Mouse (Mus musculus): Measurements from ENCODE around the gene Eif2ak3. TPM values are rescaled to one million over a fixed set of nuclear protein-coding genes. Genes with fewer than 3 reads are reported as not detected.

Gene Eif2ak3
- 5.2 and 9.8 TPM in 2 replicates for polyA plus RNA-seq (2014; fragmentation: Nextera tagmentation; extraction: Ambion mirVana)

GRCm38 (mm10) chr6:70844002-70844804, at the start of gene Eif2ak3:
Gene Eif2ak3 (plus strand): TSS chr6:70844515.
- Histone ChIP-seq H3K9me3 (ENCODE audit: control insufficient read depth, low read length) (no peaks in the 10 kb centered on the region), H3K9ac (ENCODE audit: low read depth, low read length) (peak within 1 kb of the TSS; percentile 86), H3K4me3 (ENCODE audit: low read length) (peak within 1 kb of the TSS; percentile 95), H3K4me1 (ENCODE audit: control insufficient read depth, insufficient read depth, low read length) (peaks cover 7% of the 10 kb centered on the region; the same call in 1 of the 2 replicates), H3K27me3 (ENCODE audit: control insufficient read depth, insufficient read depth, low read length) (no peaks in the 10 kb centered on the region), H3K36me3 (ENCODE audit: control insufficient read depth, insufficient read depth, low read length) (no peaks in the 10 kb centered on the region), H3K27ac (ENCODE audit: low read depth, low read length) (peak within 1 kb of the TSS; percentile 59), H3K4me2 (replicated peaks; ENCODE audit: low read depth, low read length) (peak within 1 kb of the TSS; percentile 77)
- peak; percentile 98 for ATAC-seq (ENCODE audit: low FRiP score, low TSS enrichment)
- under 1% methylated on average over 51 of the region's 63 CpGs for WGBS

DNA sequence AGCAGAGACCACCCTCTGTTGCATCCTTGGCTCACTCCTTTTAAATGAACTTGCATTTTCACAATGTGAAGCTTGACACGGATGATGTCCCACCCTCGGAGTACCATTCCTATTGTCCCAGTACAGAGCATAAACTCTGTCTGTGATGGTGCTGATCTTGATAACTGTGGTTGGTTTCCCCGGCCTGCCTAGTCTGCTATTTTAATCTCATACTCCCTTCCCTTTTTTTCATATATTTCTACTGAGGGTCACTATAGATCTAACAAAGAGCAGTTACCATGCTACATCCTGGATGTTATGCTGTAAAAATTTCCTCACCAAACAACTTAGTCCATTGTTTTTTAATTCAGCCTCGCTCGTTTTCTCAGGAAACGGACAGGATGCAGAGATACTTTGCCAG, 47.4 kb upstream of the Eif2ak3 start:
- Histone ChIP-seq H3K4me1 (ENCODE audit: control insufficient read depth, insufficient read depth, low read length) (0 out of 2 replicates have a peak, but pooled peaks cover 5% of the 10 kb centered on the region), H3K9ac (ENCODE audit: low read depth, low read length) (no peak overlapping the region), H3K27me3 (ENCODE audit: control insufficient read depth, insufficient read depth, low read length) (no peaks in the 10 kb centered on the region), H3K4me2 (replicated peaks; ENCODE audit: low read depth, low read length) (no peak overlapping the region), H3K4me3 (ENCODE audit: low read length) (no peak overlapping the region), H3K36me3 (ENCODE audit: control insufficient read depth, insufficient read depth, low read length) (no peaks in the 10 kb centered on the region), H3K9me3 (ENCODE audit: control insufficient read depth, low read length) (no peaks in the 10 kb centered on the region), H3K27ac (ENCODE audit: low read depth, low read length) (no peak overlapping the region)
- WGBS, result 78% methylated on average over 6 of the region's 6 CpGs
- no peak for ATAC-seq (ENCODE audit: low FRiP score, low TSS enrichment)

GRCm38 (mm10) chr6:70797581-70798251, 46.6 kb upstream of the Eif2ak3 start:
- no peak overlapping the region for H3K27ac ChIP-seq (ENCODE audit: low read depth, low read length)
- WGBS, result 24% methylated on average over 9 of the region's 9 CpGs
- no peak overlapping the region for H3K4me2 ChIP-seq (replicated peaks; ENCODE audit: low read depth, low read length)
- H3K4me1 ChIP-seq (ENCODE audit: control insufficient read depth, insufficient read depth, low read length), result 0 out of 2 replicates have a peak, but pooled peaks cover 5% of the 10 kb centered on the region
- H3K9ac ChIP-seq (ENCODE audit: low read depth, low read length), result no peak overlapping the region
- no peak overlapping the region for H3K4me3 ChIP-seq (ENCODE audit: low read length)
- no peaks in the 10 kb centered on the region for H3K27me3 ChIP-seq (ENCODE audit: control insufficient read depth, insufficient read depth, low read length)
- H3K36me3 ChIP-seq (ENCODE audit: control insufficient read depth, insufficient read depth, low read length), result no peaks in the 10 kb centered on the region
- ATAC-seq (ENCODE audit: low FRiP score, low TSS enrichment), result peak; percentile 44; the same call in 1 of the 2 replicates
- H3K9me3 ChIP-seq (ENCODE audit: control insufficient read depth, low read length), result no peaks in the 10 kb centered on the region

GRCm38 (mm10) chr6:70804632-70805031, 39.7 kb upstream of the Eif2ak3 start:
- H3K4me1 ChIP-seq (ENCODE audit: control insufficient read depth, insufficient read depth, low read length), result no peaks in the 10 kb centered on the region
- H3K4me2 ChIP-seq (replicated peaks; ENCODE audit: low read depth, low read length), result no peak overlapping the region
- H3K36me3 ChIP-seq (ENCODE audit: control insufficient read depth, insufficient read depth, low read length), result no peaks in the 10 kb centered on the region
- H3K27ac ChIP-seq (ENCODE audit: low read depth, low read length), result no peak overlapping the region
- no peak overlapping the region for H3K4me3 ChIP-seq (ENCODE audit: low read length)
- H3K9me3 ChIP-seq (ENCODE audit: control insufficient read depth, low read length), result no peaks in the 10 kb centered on the region
- WGBS, result 29% methylated on average over 3 of the region's 3 CpGs
- H3K9ac ChIP-seq (ENCODE audit: low read depth, low read length), result no peak overlapping the region
- H3K27me3 ChIP-seq (ENCODE audit: control insufficient read depth, insufficient read depth, low read length), result no peaks in the 10 kb centered on the region
- peak; percentile 38; the same call in 1 of the 2 replicates for ATAC-seq (ENCODE audit: low FRiP score, low TSS enrichment)

DNA sequence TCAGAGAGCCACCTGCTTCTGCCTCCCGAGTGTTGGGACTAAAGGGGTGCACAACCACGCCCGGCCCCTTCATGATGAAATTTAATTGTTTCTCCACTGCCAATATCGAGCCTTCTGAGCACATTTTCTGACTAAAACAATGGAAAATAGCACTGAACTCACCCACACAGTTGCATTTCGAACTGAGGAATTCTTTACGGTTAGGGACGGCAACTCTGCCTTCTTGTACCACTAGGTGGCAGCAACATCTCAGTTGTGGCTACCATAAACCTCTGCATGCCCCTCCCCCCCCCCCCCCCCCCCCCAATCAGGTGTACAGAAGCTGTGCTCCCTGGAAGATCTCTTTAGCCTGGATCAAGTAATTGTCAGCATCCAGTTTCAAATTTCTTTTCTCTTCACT, 39.0 kb upstream of the Eif2ak3 start:
- Histone ChIP-seq H3K4me2 (replicated peaks; ENCODE audit: low read depth, low read length) (peak overlapping the region; percentile 16; the same call in 1 of the 2 replicates), H3K36me3 (ENCODE audit: control insufficient read depth, insufficient read depth, low read length) (no peaks in the 10 kb centered on the region), H3K27me3 (ENCODE audit: control insufficient read depth, insufficient read depth, low read length) (no peaks in the 10 kb centered on the region), H3K4me3 (ENCODE audit: low read length) (no peak overlapping the region), H3K4me1 (ENCODE audit: control insufficient read depth, insufficient read depth, low read length) (no peaks in the 10 kb centered on the region), H3K9me3 (ENCODE audit: control insufficient read depth, low read length) (no peaks in the 10 kb centered on the region), H3K27ac (ENCODE audit: low read depth, low read length) (no peak overlapping the region), H3K9ac (ENCODE audit: low read depth, low read length) (no peak overlapping the region)
- ATAC-seq (ENCODE audit: low FRiP score, low TSS enrichment), result peak; percentile 65; the same call in 1 of the 2 replicates
- 15% methylated on average over 7 of the region's 7 CpGs for WGBS

DNA sequence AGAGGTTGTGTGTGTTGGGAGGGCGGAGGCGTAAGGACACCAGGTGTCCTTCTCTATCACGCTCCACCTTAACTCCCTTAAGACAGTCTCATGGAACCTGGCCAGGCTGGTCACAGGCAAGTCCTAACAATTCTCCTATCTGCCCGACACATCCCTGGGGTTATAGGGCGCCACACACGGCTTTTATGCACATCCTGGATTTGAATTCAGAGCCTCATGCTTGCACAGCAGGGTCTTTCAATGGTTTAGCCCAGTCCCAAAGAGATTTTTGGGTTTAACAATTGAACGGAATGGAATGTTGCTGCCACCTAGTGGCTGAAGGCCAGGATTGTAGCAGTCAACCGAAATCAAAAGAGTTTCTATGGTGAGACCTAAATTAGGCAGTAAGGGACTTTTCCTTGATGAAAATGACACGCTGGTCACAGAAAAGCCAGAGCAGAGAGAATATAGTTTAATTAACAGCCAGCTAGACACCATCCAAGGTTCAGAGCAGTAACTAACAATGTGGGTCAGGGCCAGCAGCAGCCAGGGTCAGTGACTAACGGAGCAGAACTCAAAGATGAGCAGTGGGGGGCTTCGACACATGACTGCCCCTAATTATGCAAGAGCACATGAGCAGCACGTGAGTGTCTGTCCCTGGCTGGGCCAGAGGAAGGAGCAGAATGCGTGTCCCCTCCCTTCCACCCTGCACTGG, 38.3 kb upstream of the Eif2ak3 start:
- Histone ChIP-seq H3K4me1 (ENCODE audit: control insufficient read depth, insufficient read depth, low read length) (no peaks in the 10 kb centered on the region), H3K9ac (ENCODE audit: low read depth, low read length) (no peak overlapping the region), H3K27ac (ENCODE audit: low read depth, low read length) (no peak overlapping the region), H3K36me3 (ENCODE audit: control insufficient read depth, insufficient read depth, low read length) (no peaks in the 10 kb centered on the region), H3K9me3 (ENCODE audit: control insufficient read depth, low read length) (no peaks in the 10 kb centered on the region), H3K27me3 (ENCODE audit: control insufficient read depth, insufficient read depth, low read length) (no peaks in the 10 kb centered on the region), H3K4me3 (ENCODE audit: low read length) (no peak overlapping the region), H3K4me2 (replicated peaks; ENCODE audit: low read depth, low read length) (no peak overlapping the region; the same call in 1 of the 2 replicates)
- peak; percentile 81 for ATAC-seq (ENCODE audit: low FRiP score, low TSS enrichment)
- WGBS, result 19% methylated on average over 13 of the region's 13 CpGs

- Histone ChIP-seq H3K27ac (ENCODE audit: low read depth, low read length) (no peak overlapping the region), H3K9ac (ENCODE audit: low read depth, low read length) (no peak overlapping the region), H3K4me1 (ENCODE audit: control insufficient read depth, insufficient read depth, low read length) (no peaks in the 10 kb centered on the region), H3K4me2 (replicated peaks; ENCODE audit: low read depth, low read length) (no peak overlapping the region), H3K4me3 (ENCODE audit: low read length) (no peak overlapping the region), H3K36me3 (ENCODE audit: control insufficient read depth, insufficient read depth, low read length) (no peaks in the 10 kb centered on the region), H3K9me3 (ENCODE audit: control insufficient read depth, low read length) (no peaks in the 10 kb centered on the region), H3K27me3 (ENCODE audit: control insufficient read depth, insufficient read depth, low read length) (no peaks in the 10 kb centered on the region)
- no peak for ATAC-seq (ENCODE audit: low FRiP score, low TSS enrichment)
- WGBS, result 91% methylated on average over 1 of the region's 1 CpGs
These were observed 37.8 kb upstream of the Eif2ak3 start for GRCm38 (mm10) chr6:70806514-70806912.

DNA sequence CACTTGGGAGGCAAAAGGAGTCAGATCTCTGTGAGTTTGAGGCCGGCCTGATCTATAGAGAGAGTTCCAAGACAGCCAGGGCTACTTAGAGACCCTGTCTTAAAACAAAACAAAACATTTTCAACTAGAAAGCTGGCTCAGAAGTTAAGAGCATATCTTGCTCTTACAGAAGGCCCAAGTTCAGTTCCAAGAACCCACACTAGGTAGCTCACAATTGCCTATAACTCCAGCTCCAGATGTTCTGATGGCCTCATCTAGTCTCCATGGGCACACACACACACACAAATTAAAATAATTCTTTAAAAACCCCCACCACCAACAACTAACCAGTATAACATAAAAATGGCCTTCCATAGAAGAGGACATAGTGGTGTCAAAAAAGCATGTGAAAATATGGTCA, 33.8 kb upstream of the Eif2ak3 start:
- Histone ChIP-seq H3K9ac (ENCODE audit: low read depth, low read length) (no peak overlapping the region), H3K9me3 (ENCODE audit: control insufficient read depth, low read length) (no peaks in the 10 kb centered on the region), H3K27me3 (ENCODE audit: control insufficient read depth, insufficient read depth, low read length) (no peaks in the 10 kb centered on the region), H3K27ac (ENCODE audit: low read depth, low read length) (no peak overlapping the region), H3K4me3 (ENCODE audit: low read length) (no peak overlapping the region), H3K4me2 (replicated peaks; ENCODE audit: low read depth, low read length) (no peak overlapping the region), H3K4me1 (ENCODE audit: control insufficient read depth, insufficient read depth, low read length) (0 out of 2 replicates have a peak, but pooled peaks cover 2% of the 10 kb centered on the region), H3K36me3 (ENCODE audit: control insufficient read depth, insufficient read depth, low read length) (no peaks in the 10 kb centered on the region)
- WGBS, result 84% methylated on average over 1 of the region's 1 CpGs
- ATAC-seq (ENCODE audit: low FRiP score, low TSS enrichment), result no peak
